Mouse (Mus musculus): ENCODE data around the gene Zbtb38.

DNA sequence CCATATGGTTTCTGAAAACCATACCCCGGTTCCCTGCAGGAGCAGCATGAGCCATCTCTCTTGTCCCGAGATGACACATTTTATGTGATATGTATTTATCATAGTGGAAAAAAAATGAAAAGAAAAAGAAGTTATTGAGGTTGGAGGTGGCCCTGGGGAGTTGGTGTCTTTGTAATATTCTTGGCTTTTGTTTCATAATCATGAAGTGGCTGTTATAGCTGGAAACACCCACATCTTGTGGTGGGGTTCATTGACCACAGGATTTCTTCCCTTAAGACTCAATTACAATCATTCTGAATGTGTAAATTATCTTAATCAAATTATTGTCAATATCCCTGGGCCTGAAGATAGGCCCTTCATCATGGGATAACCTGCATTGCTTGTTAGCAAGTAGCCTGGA, 107.8 kb downstream of the Zbtb38 start:
- no peak for TF ChIP-seq CHD2 (IDR thresholded peaks at IDR 0.05; ENCODE audit: low read depth, low read length)
- no peak for TF ChIP-seq HCFC1 (IDR thresholded peaks at IDR 0.05; ENCODE audit: borderline replicate concordance, insufficient read depth, low read length)
- no peak for TF ChIP-seq ZNF384 (IDR thresholded peaks at IDR 0.05; ENCODE audit: low read depth, low read length)
- TF ChIP-seq MAFK (IDR thresholded peaks at IDR 0.05; ENCODE audit: insufficient read depth, low read depth, low read length) = no peak
